In genomic region chr2:34603653-34604214, GRCm38 (mm10) we compare ENCODE assay signal across 15 mouse cellular contexts.
DNase-seq lines count a peak whose midpoint lies in the region; ATAC-seq and TF ChIP-seq lines count a peak whose summit lies in the region.
"Had no signal": no experiment of that assay in that cellular context is flagged by ENCODE, and none has a peak within 500 bp of the region (broad histone marks: within the 10 kb centered on the region; RNA-seq: fewer than 3 reads in every experiment).

No protein-coding gene starts in this region.

- 44% methylated on average over 14 of the region's 14 CpGs for WGBS in heart, embryonic 11.5 days (ENCODE audit: insufficient replicate concordance)
- WGBS in hindbrain, embryonic 11.5 days, result 33% methylated on average over 14 of the region's 14 CpGs
- WGBS in intestine, postnatal 0 days, result 76% methylated on average over 14 of the region's 14 CpGs

- no peak for ATAC-seq in heart, embryonic 11.5 days (replicated peaks; ENCODE audit: insufficient number of reproducible peaks, low FRiP score, low TSS enrichment)
- ATAC-seq in hindbrain, embryonic 11.5 days (ENCODE audit: low FRiP score), result 0 out of 2 replicates have a peak, but pooled peaks have one; percentile 70
- no peak for ATAC-seq in intestine, postnatal 0 days
- no peak for ATAC-seq in megakaryocyte, adult 5-6 weeks (ENCODE audit: poor library complexity, severe bottlenecking)
- ATAC-seq: liver, postnatal 0 days had no signal

- no peak for DNase-seq in heart, postnatal 10 days
- DNase-seq in brain, embryonic 14.5 days (ENCODE audit: low read depth), result peak; percentile 36
- peak; percentile 53 for DNase-seq in hindbrain, embryonic 11.5 days (ENCODE audit: low spot score)
- DNase-seq in mesoderm, embryonic 11.5 days (ENCODE audit: low read depth, low spot score), result peak; percentile 74
- DNase-seq in frontal cortex, postnatal 10 days (ENCODE audit: low spot score in 2 of 2), result no peak
- DNase-seq: adrenal gland, adult 8-10 months; cerebellum, postnatal 10 days; heart, adult 18-20 months; kidney, postnatal 10 days; liver, postnatal 0 days had no signal

- H3K4me1 ChIP-seq in heart, embryonic 11.5 days (ENCODE audit: control insufficient read depth, insufficient read depth, low read length), result peaks cover 30% of the 10 kb centered on the region
- H3K4me1 ChIP-seq in hindbrain, embryonic 11.5 days (replicated peaks; ENCODE audit: control insufficient read depth, insufficient read depth, low read length), result peaks cover 15% of the 10 kb centered on the region
- H3K4me1 ChIP-seq in intestine, postnatal 0 days (replicated peaks; ENCODE audit: control insufficient read depth, insufficient read depth, low read length), result 0 out of 2 replicates have a peak, but pooled peaks cover 4% of the 10 kb centered on the region

- intact Hi-C loops in heart, postnatal 10 days (cut with DNase I), result no loop called here

- no peak overlapping the region for H3K9ac ChIP-seq in heart, embryonic 11.5 days (ENCODE audit: low read depth, low read length)
- H3K9ac ChIP-seq in hindbrain, embryonic 11.5 days (ENCODE audit: low read depth, low read length), result no peak overlapping the region
- H3K9ac ChIP-seq in intestine, postnatal 0 days (ENCODE audit: low read depth, low read length), result no peak overlapping the region
- H3K9ac ChIP-seq: forebrain, embryonic 12.5 days; liver, postnatal 0 days had no signal

- no peak overlapping the region for H3K4me2 ChIP-seq in heart, embryonic 11.5 days
- H3K4me2 ChIP-seq in hindbrain, embryonic 11.5 days (replicated peaks; ENCODE audit: low read depth, low read length), result no peak overlapping the region
- H3K4me2 ChIP-seq in intestine, postnatal 0 days (replicated peaks; ENCODE audit: low read depth), result no peak overlapping the region
- H3K4me2 ChIP-seq: forebrain, embryonic 12.5 days had no signal

- no peak for TF ChIP-seq CTCF in brain, embryonic 14.5 days (IDR thresholded peaks at IDR 0.05; ENCODE audit: borderline replicate concordance, extremely low read depth, insufficient read depth, insufficient read length)
- TF ChIP-seq CTCF in intestine, postnatal 0 days (IDR thresholded peaks at IDR 0.05; ENCODE audit: low read depth), result no peak

- TF ChIP-seq POLR2A in brain, embryonic 14.5 days (IDR thresholded peaks at IDR 0.05; ENCODE audit: borderline replicate concordance, extremely low read depth, insufficient read depth, insufficient read length, poor library complexity, severe bottlenecking), result no peak

- H3K4me3 ChIP-seq in heart, embryonic 11.5 days (ENCODE audit: low read depth, low read length), result no peak overlapping the region
- H3K4me3 ChIP-seq in hindbrain, embryonic 11.5 days (ENCODE audit: low read depth, low read length), result no peak overlapping the region
- H3K4me3 ChIP-seq in intestine, postnatal 0 days (ENCODE audit: low read depth, low read length), result no peak overlapping the region
- H3K4me3 ChIP-seq: forebrain, embryonic 12.5 days had no signal

- peak overlapping the region; percentile 62 for H3K27ac ChIP-seq in heart, embryonic 11.5 days (ENCODE audit: low read depth, low read length)
- H3K27ac ChIP-seq in hindbrain, embryonic 11.5 days (ENCODE audit: low read depth, low read length), result peak overlapping the region; percentile 56
- no peak overlapping the region for H3K27ac ChIP-seq in intestine, postnatal 0 days (ENCODE audit: low read depth, low read length)
- H3K27ac ChIP-seq: forebrain, embryonic 12.5 days; macrophage had no signal

- no peaks in the 10 kb centered on the region for H3K36me3 ChIP-seq in heart, embryonic 11.5 days (ENCODE audit: control insufficient read depth, insufficient read depth, low read length)
- no peaks in the 10 kb centered on the region for H3K36me3 ChIP-seq in hindbrain, embryonic 11.5 days (ENCODE audit: control insufficient read depth, insufficient read depth, low read length)
- H3K36me3 ChIP-seq in intestine, postnatal 0 days (ENCODE audit: control insufficient read depth, insufficient read depth), result peaks cover 10% of the 10 kb centered on the region; the same call in 1 of the 2 replicates

- H3K27me3 ChIP-seq in heart, embryonic 11.5 days (ENCODE audit: control insufficient read depth, insufficient read depth, low read length), result no peaks in the 10 kb centered on the region
- no peaks in the 10 kb centered on the region for H3K27me3 ChIP-seq in hindbrain, embryonic 11.5 days (ENCODE audit: control insufficient read depth, insufficient read depth, low read length)
- H3K27me3 ChIP-seq in intestine, postnatal 0 days (replicated peaks; ENCODE audit: control insufficient read depth, insufficient read depth, low read length), result no peaks in the 10 kb centered on the region

- H3K9me3 ChIP-seq in heart, embryonic 11.5 days (replicated peaks; ENCODE audit: control insufficient read depth, low read length), result no peaks in the 10 kb centered on the region
- H3K9me3 ChIP-seq in hindbrain, embryonic 11.5 days (ENCODE audit: control insufficient read depth, low read length), result no peaks in the 10 kb centered on the region
- no peaks in the 10 kb centered on the region for H3K9me3 ChIP-seq in intestine, postnatal 0 days (ENCODE audit: control insufficient read depth)
- H3K9me3 ChIP-seq: forebrain, embryonic 12.5 days had no signal

Comparison
In these comparisons a context has a peak if more than half of its experiments do, and no peak if none do; other contexts are left out.
1. DNase-seq: peak in brain, embryonic 14.5 days (single experiment), hindbrain, embryonic 11.5 days (single experiment) and mesoderm, embryonic 11.5 days (single experiment); none in heart, postnatal 10 days (0 of 2) and frontal cortex, postnatal 10 days (0 of 2).